Mouse (Mus musculus) CH12.LX (cell line): Measurements from ENCODE around the gene Pabpc6. TPM values are rescaled to one million over a fixed set of nuclear protein-coding genes. Genes with fewer than 3 reads are reported as not detected.

Experiments used
- DNase-seq: peaks from one replicate; pipeline ENCODE4 v3.0.0-alpha.2; 2013; ENCODE audit errors: extremely low read depth
- H3K27ac ChIP-seq: 2 replicates; pipeline ENCODE4 v1.5.1; 2012; ENCODE audit warnings: low read depth, mild to moderate bottlenecking, control low read depth, moderate library complexity; ENCODE audit not compliant: insufficient read depth
- H3K27me3 ChIP-seq: replicated peaks from 2 replicates; pipeline ENCODE3; 2012; ENCODE audit warnings: inconsistent platforms
- H3K36me3 ChIP-seq, 2 experiments: replicated peaks in 1 of 2; 2 replicates each; pipeline versions ENCODE3 to v1.6.1; 2012; ENCODE audit warnings: inconsistent platforms in 1 of 2, low read length in 1 of 2, mild to moderate bottlenecking in 1 of 2, mixed read lengths in 1 of 2, moderate library complexity in 1 of 2; ENCODE audit not compliant: control insufficient read depth in 1 of 2, insufficient read depth in 1 of 2
- H3K4me1 ChIP-seq, 2 experiments: 2 replicates each; pipeline ENCODE4 v1.6.1; 2012; ENCODE audit warnings: inconsistent platforms in 1 of 2, moderate library complexity in 1 of 2; ENCODE audit not compliant: insufficient read depth in 2 of 2, control insufficient read depth in 1 of 2
- H3K4me2 ChIP-seq: 2 replicates; pipeline ENCODE4 v1.6.1; 2012; ENCODE audit warnings: low read depth, mild to moderate bottlenecking, control low read depth; ENCODE audit not compliant: poor library complexity, insufficient read depth, severe bottlenecking
- H3K4me3 ChIP-seq, 3 experiments: fragments of 150-350 bp in 1 of 3; sonication (generic) in 1 of 3; replicated peaks in 1 of 3; 2 replicates each; pipeline versions ENCODE3 to v1.5.1; 2011 to 2012; ENCODE audit warnings: low read depth in 2 of 3, low read length in 2 of 3, mild to moderate bottlenecking in 2 of 3, moderate library complexity in 2 of 3, control low read depth in 1 of 3, improper control_type of control experiment in 1 of 3, inconsistent platforms in 1 of 3, mixed read lengths in 1 of 3; ENCODE audit not compliant: poor library complexity in 1 of 3
- H3K79me2 ChIP-seq: replicated peaks from 2 replicates; pipeline ENCODE4 v1.6.1; 2012; ENCODE audit warnings: mild to moderate bottlenecking, moderate library complexity; ENCODE audit not compliant: control insufficient read depth, poor library complexity, insufficient read depth, severe bottlenecking; ENCODE audit errors: extremely low read depth
- H3K9ac ChIP-seq: 2 replicates; pipeline ENCODE4 v1.6.1; 2012; ENCODE audit warnings: low read depth, mild to moderate bottlenecking, control low read depth, moderate library complexity; ENCODE audit not compliant: insufficient read depth
- H3K9me3 ChIP-seq: replicated peaks from 2 replicates; pipeline ENCODE3; 2012; ENCODE audit warnings: low read length, inconsistent platforms, mixed read lengths
- BHLHE40 ChIP-seq: IDR thresholded peaks from 2 replicates; pipeline ENCODE4 v1.6.1; 2011; ENCODE audit warnings: mild to moderate bottlenecking, low read depth, low read length, improper control_type of control experiment
- CTCF ChIP-seq, 2 experiments: IDR thresholded peaks in 1 of 2; conservative IDR thresholded peaks in 1 of 2; 2 replicates each; pipeline ENCODE4 v1.5.1; 2011 to 2012; ENCODE audit warnings: low read depth in 2 of 2, low read length in 2 of 2, improper control_type of control experiment in 1 of 2, inconsistent platforms in 1 of 2, mild to moderate bottlenecking in 1 of 2, moderate library complexity in 1 of 2
- GABPA ChIP-seq: IDR thresholded peaks from 2 replicates; pipeline ENCODE4 v1.6.1; 2012; ENCODE audit warnings: low read depth, low read length, improper control_type of control experiment, inconsistent platforms; ENCODE audit not compliant: insufficient replicate concordance
- HCFC1 ChIP-seq: IDR thresholded peaks from 2 replicates; pipeline ENCODE4 v1.6.1; 2012; ENCODE audit warnings: low read depth, mild to moderate bottlenecking, inconsistent platforms, low read length, improper control_type of control experiment
- JUND ChIP-seq: conservative IDR thresholded peaks from 2 replicates; pipeline ENCODE4 v1.6.1; 2011; ENCODE audit warnings: low read depth, low read length, improper control_type of control experiment
- KAT2A ChIP-seq: IDR thresholded peaks from 2 replicates; pipeline ENCODE4 v1.6.1; 2012; ENCODE audit warnings: low read length, improper control_type of control experiment, inconsistent platforms; ENCODE audit not compliant: insufficient replicate concordance
- MAFK ChIP-seq: IDR thresholded peaks from 2 replicates; pipeline ENCODE4 v1.6.1; 2011; ENCODE audit warnings: low read length, improper control_type of control experiment; ENCODE audit not compliant: insufficient replicate concordance
- MAX ChIP-seq: IDR thresholded peaks from 2 replicates; pipeline ENCODE4 v1.6.1; 2011; ENCODE audit warnings: low read length, improper control_type of control experiment
- MEF2A ChIP-seq: IDR thresholded peaks from 2 replicates; pipeline ENCODE4 v1.6.1; 2014; ENCODE audit warnings: low read depth, mild to moderate bottlenecking, inconsistent platforms, low read length, improper control_type of control experiment, borderline replicate concordance
- MXI1 ChIP-seq: IDR thresholded peaks from 2 replicates; pipeline ENCODE4 v1.6.1; 2011; ENCODE audit warnings: mild to moderate bottlenecking, low read depth, low read length, improper control_type of control experiment
- MYC ChIP-seq: IDR thresholded peaks from 2 replicates; pipeline ENCODE4 v1.6.1; 2011; ENCODE audit warnings: low read depth, mild to moderate bottlenecking, improper control_type of control experiment, low read length
- NELFE ChIP-seq: IDR thresholded peaks from 2 replicates; pipeline ENCODE4 v1.6.1; 2011; ENCODE audit warnings: low read depth, low read length, improper control_type of control experiment
- NRF1 ChIP-seq: IDR thresholded peaks from 2 replicates; pipeline ENCODE4 v1.6.1; 2014; ENCODE audit warnings: low read depth, mild to moderate bottlenecking, inconsistent platforms, low read length, improper control_type of control experiment, moderate library complexity
- PAX5 ChIP-seq: IDR thresholded peaks from 2 replicates; pipeline ENCODE4 v1.6.1; 2012; ENCODE audit warnings: low read length, inconsistent platforms, mixed read lengths
- POLR2A ChIP-seq: IDR thresholded peaks from 2 replicates; pipeline ENCODE4 v1.6.1; 2011; ENCODE audit warnings: low read depth, mild to moderate bottlenecking, improper control_type of control experiment, low read length
- POLR2AphosphoS2 ChIP-seq: IDR thresholded peaks from 2 replicates; pipeline ENCODE4 v1.6.1; 2011; ENCODE audit warnings: low read depth, low read length, improper control_type of control experiment
- RAD21 ChIP-seq: IDR thresholded peaks from 2 replicates; pipeline ENCODE4 v1.6.1; 2011; ENCODE audit warnings: low read depth, mild to moderate bottlenecking, low read length, improper control_type of control experiment, moderate library complexity
- TCF12 ChIP-seq: IDR thresholded peaks from 2 replicates; pipeline ENCODE4 v1.6.1; 2014; ENCODE audit warnings: low read depth, mild to moderate bottlenecking, inconsistent platforms, low read length, improper control_type of control experiment
- USF1 ChIP-seq: IDR thresholded peaks from 2 replicates; pipeline ENCODE4 v1.6.1; 2014; ENCODE audit warnings: low read depth, mild to moderate bottlenecking, inconsistent platforms, low read length, improper control_type of control experiment
- ZKSCAN1 ChIP-seq: IDR thresholded peaks from 2 replicates; pipeline ENCODE4 v1.6.1; 2012; ENCODE audit warnings: low read depth, inconsistent platforms, low read length, improper control_type of control experiment, borderline replicate concordance
- ZMIZ1 ChIP-seq: IDR thresholded peaks from 2 replicates; pipeline ENCODE4 v1.6.1; 2012; ENCODE audit warnings: low read depth, mild to moderate bottlenecking, inconsistent platforms, low read length, improper control_type of control experiment
- dilution Hi-C: fragments of 300-500 bp; cut with MboI; formaldehyde crosslinking; loops from 2 replicates; pipeline ENCODE4 v1.14.3; 2020; ENCODE audit warnings: low sequenced_read_pairs; ENCODE audit not compliant: extremely low pct_unique_long_range_greater_than_20kb, extremely low pct_ligation_motif_present
- in situ Hi-C: fragments of 300-500 bp; cut with MboI; formaldehyde crosslinking; loops from 3 replicates; pipeline ENCODE4 v1.14.3; 2019; ENCODE audit warnings: low sequenced_read_pairs, low pct_ligation_motif_present, low pct_unique_long_range_greater_than_20kb, mixed read lengths
- polyA plus RNA-seq: library from polyadenylated mRNA; unstranded; fragments of >175 nt; gene quantifications from 2 replicates; pipeline ENCODE4 v1.2.1, GENCODE M21; 2012; ENCODE audit warnings: low read depth; ENCODE audit not compliant: insufficient read length
- total RNA-seq, 2 experiments: library from RNA; depleted of rRNA; stranded (reverse); fragments of 300-350 nt in 1 of 2; fragments of >200 nt in 1 of 2; gene quantifications; 2 replicates each; pipeline ENCODE4 v1.2.3; 2012 to 2014

The Pabpc6 gene
- total and polyA plus RNA-seq, 3 experiments = not detected

DNA sequence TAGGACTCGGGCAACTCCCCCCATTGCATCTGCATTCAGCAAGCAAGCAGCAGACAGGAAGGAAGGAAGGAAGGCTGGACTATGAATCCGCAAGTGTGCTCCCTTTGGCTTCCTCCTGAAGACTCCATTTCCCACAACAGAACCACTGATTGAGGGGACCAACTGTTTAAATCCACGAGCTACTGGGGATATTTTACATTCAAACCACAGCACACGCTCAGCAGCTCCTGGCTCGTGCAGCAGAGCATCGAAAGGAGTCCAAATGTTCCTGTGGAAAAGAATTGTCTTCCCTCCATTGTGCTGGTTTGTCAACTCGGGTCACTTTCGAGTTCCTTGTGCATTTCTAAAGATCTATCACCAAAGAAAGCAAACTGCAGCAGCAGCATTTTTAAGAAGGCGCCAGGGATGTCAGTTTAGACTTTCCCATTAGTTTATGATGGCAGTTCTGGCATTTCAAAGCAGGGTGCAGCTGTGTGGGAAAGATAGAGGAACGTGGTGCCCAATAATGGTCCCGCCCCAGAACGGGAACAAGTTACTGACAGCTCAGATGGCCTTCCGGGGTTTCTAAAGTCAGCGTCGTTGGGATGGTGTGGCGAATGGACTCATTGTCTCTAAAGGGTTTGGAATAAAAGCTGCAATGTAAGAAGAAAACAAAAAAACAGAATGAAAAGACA is 36.8 kb downstream of the Pabpc6 start:
- in situ Hi-C loops (no loop called here), dilution Hi-C loops (no loop called here)
- no peak overlapping the region for H3K27ac ChIP-seq
- no peak for DNase-seq
- H3K36me3 ChIP-seq = no peaks in the 10 kb centered on the region
- no peak overlapping the region for H3K4me3 ChIP-seq
- peaks cover 0 to 11% of the 10 kb centered on the region in 2 experiments; a peak in 2 of 4 replicates for H3K4me1 ChIP-seq
- no peak for TF ChIP-seq MAX
- TF ChIP-seq HCFC1 = no peak
- TF ChIP-seq MYC = no peak
- TF ChIP-seq BHLHE40 = no peak
- no peak for TF ChIP-seq POLR2A
- TF ChIP-seq POLR2AphosphoS2 = no peak
- TF ChIP-seq TCF12 = no peak
- no peak for TF ChIP-seq GABPA
- TF ChIP-seq ZMIZ1 = no peak
- TF ChIP-seq PAX5 = no peak
- no peak for TF ChIP-seq USF1
- no peak overlapping the region for H3K4me2 ChIP-seq
- no peaks in the 10 kb centered on the region for H3K79me2 ChIP-seq
- H3K9me3 ChIP-seq = no peaks in the 10 kb centered on the region
- no peak overlapping the region for H3K9ac ChIP-seq
- H3K27me3 ChIP-seq = no peaks in the 10 kb centered on the region

- Histone ChIP-seq H3K9ac (no peak overlapping the region), H3K36me3 (no peaks in the 10 kb centered on the region), H3K4me2 (no peak overlapping the region), H3K27me3 (no peaks in the 10 kb centered on the region), H3K9me3 (no peaks in the 10 kb centered on the region), H3K4me3 (no peak overlapping the region), H3K79me2 (no peaks in the 10 kb centered on the region), H3K27ac (no peak overlapping the region), H3K4me1 (peaks cover 0 to 11% of the 10 kb centered on the region in 2 experiments; a peak in 2 of 4 replicates)
- dilution Hi-C loops (no loop called here), in situ Hi-C loops (no loop called here)
- DNase-seq = no peak
- TF ChIP-seq JUND = no peak
Observed at GRCm38 (mm10) chr17:9632140-9632539, 37.4 kb downstream of the Pabpc6 start.

DNA sequence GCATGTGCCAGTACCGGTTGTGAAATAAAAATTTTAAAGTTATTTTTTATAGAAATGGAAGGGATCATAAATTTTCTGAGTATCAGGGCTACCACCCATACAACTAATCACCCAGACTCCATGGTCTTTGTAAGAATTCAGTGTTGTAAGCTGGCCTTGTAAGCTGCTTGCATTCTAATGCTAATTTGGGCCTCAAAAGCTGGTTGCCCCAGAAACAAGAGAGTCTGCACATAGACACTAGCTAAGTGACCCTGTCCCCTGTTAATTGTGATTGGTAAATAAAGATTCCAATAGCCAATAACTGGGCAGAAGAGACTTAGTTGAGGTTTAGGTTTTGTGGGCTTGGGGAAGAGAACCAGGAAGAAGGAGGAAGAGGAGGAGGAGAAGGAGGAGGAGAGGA is 38.4 kb downstream of the Pabpc6 start:
- peaks cover 0 to 10% of the 10 kb centered on the region in 2 experiments; a peak in 2 of 4 replicates for H3K4me1 ChIP-seq
- no peak overlapping the region for H3K4me2 ChIP-seq
- in situ Hi-C loops = no loop called here
- H3K9me3 ChIP-seq = no peaks in the 10 kb centered on the region
- H3K36me3 ChIP-seq = no peaks in the 10 kb centered on the region
- H3K27me3 ChIP-seq = no peaks in the 10 kb centered on the region
- TF ChIP-seq RAD21 (no peak), GABPA (no peak), MAX (no peak), JUND (no peak), MYC (no peak), ZKSCAN1 (no peak), NRF1 (no peak), NELFE (no peak), BHLHE40 (no peak), MAFK (no peak), MXI1 (no peak), MEF2A (no peak), CTCF (conservative IDR thresholded peaks at IDR 0.05 in 1 of 2, IDR thresholded peaks at IDR 0.05 in 1 of 2; ENCODE audit: low read depth in 2 of 2, low read length in 2 of 2) (no peak), KAT2A (no peak)
- no peak overlapping the region for H3K4me3 ChIP-seq
- DNase-seq = no peak
- H3K9ac ChIP-seq = no peak overlapping the region
- H3K27ac ChIP-seq = no peak overlapping the region
- H3K79me2 ChIP-seq = no peaks in the 10 kb centered on the region
- dilution Hi-C loops = no loop called here
